Mouse (Mus musculus) left cerebral cortex, adult 2 months (tissue): ENCODE data around the gene Exoc3l4. TPM values are rescaled to one million over a fixed set of nuclear protein-coding genes. Genes with fewer than 3 reads are reported as not detected.

Experiments used
- DNase-seq, 2 experiments: peaks; one replicate each; pipeline ENCODE4 v3.0.0; 2021 to 2022; ENCODE audit warnings: low spot score in 2 of 2, mixed read lengths in 1 of 2; ENCODE audit errors: extremely low spot score in 1 of 2
- H3K27ac ChIP-seq: fragments of 200-600 bp; 2 replicates; pipeline ENCODE4 v1.8.1; 2022
- H3K4me3 ChIP-seq: fragments of 200-600 bp; 2 replicates; pipeline ENCODE4 v1.8.1; 2022
- CTCF ChIP-seq: fragments of 200-600 bp; IDR thresholded peaks from 2 replicates; pipeline ENCODE4 v1.8.1; 2022; ENCODE audit warnings: antibody characterized with exemption, mild to moderate bottlenecking, moderate library complexity
- intact Hi-C: fragments of 180-260 bp; cut with DNase I; formaldehyde crosslinking; loops from one replicate; pipeline ENCODE4 v1.15.1; 2025
- total RNA-seq, 2 experiments: library from RNA; stranded (reverse); gene quantifications; 2 replicates each; pipeline ENCODE4 v1.2.3; 2021

The Exoc3l4 gene
- total RNA-seq, 2 experiments from 2014 or later: 0.54 to 0.96 TPM

DNA sequence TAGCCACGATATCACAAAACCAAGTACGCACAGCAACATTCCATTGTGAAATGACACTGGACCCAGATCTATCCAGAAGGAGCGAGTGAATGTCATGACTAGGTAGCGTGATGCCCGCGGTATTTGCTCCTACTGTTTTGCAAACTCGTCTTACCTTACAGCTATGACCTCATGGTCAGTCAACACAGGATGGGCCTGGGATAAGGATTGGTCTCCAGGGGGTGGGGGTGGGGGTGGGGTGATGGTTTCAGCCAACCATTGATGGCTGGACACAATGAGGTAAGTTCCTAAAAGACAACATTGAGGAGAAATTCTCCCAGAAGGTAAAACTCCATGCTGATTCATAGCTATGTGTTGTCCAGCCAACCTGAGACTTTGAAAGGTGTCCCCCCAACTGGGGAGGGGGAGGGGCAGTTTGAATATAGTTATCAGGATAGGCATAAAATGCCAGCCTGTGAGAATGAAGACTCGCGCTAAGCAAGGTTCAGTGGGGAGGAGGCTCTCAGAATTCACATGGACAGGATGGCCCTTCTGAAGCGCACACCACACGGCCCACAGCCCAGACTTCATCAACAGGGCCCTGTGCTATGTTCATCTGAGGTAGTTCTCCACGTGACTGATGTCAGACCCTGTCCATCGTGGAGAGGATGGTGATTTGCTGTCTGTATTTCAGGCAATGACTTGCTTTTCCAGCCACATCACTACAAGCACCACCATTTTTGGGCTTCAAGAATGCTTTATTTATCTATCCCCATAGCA lies 30.8 kb upstream of the Exoc3l4 start:
- no peak for TF ChIP-seq CTCF
- intact Hi-C loops: no loop called here
- no peak for DNase-seq
- Histone ChIP-seq H3K27ac (no peak overlapping the region), H3K4me3 (no peak overlapping the region)

DNA sequence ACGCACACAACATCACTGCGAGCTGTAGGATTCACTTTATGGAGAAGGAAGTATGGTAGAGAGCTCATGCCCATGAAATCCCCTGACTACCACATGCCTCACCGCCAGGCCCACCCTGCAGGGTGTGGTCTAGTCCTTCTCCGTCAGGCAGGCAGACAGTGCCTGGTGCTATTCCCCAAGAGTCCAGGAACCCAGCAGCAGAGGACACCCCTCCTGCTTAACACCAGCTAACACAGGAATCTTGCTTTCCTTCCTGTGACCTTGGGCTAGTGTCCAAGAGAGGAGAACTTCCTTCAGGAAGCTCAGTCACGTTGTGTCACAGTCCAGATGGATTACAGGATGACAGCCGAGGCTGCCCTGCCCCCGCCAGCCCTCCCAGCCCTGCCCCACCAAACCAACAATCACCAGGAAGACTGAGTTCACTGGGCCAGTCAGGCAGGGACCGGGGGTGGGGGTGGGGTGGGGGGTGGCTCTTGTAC lies 30.1 kb upstream of the Exoc3l4 start:
- intact Hi-C loops: no loop called here

GRCm38 (mm10) chr12:111387146-111387545 lies 29.7 kb upstream of the Exoc3l4 start:
- no peak overlapping the region for H3K4me3 ChIP-seq
- no peak for TF ChIP-seq CTCF
- DNase-seq: no peak
- intact Hi-C loops: no loop called here
- no peak overlapping the region for H3K27ac ChIP-seq

More for the DNA sequence above, 30.1 kb upstream of the Exoc3l4 start:
- TF ChIP-seq CTCF: no peak
- Histone ChIP-seq H3K4me3 (no peak overlapping the region), H3K27ac (no peak overlapping the region)
- no peak for DNase-seq

GRCm38 (mm10) chr12:111394008-111394407 lies 22.8 kb upstream of the Exoc3l4 start:
- Histone ChIP-seq H3K27ac (no peak overlapping the region), H3K4me3 (no peak overlapping the region)
- intact Hi-C loops: no loop called here
- DNase-seq: no peak
- TF ChIP-seq CTCF: no peak

DNA sequence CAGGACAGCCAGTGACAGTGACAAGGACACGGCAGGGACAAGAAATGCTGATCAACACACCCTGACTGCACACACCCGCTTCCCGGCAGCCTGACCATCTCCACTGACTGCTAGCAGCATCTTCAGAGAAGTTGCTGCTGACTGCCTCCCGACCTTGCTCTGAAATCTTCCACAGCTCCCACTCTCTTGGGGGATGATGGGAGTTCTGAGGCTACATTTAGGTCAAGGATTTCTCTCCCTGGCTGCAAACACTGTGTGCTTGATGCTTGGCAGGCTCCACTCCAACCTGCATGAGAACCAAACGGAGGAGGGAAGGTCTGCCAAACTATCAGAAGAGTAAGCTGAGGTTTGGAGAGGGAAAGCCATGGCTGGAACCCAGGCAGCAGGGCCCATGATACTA lies 19.8 kb upstream of the Exoc3l4 start:
- DNase-seq: no peak

GRCm38 (mm10) chr12:111401454-111402184 lies 15.2 kb upstream of the Exoc3l4 start:
- intact Hi-C loops: loop anchor here (1.0 to 5.0 kb wide), 2 partner anchors 12 to 129 kb away; partner anchors contain the start of gene Amn
- DNase-seq: peak; percentile 73 to 77

More for the DNA sequence above, 19.8 kb upstream of the Exoc3l4 start:
- no peak for TF ChIP-seq CTCF
- intact Hi-C loops: no loop called here
- no peak overlapping the region for H3K4me3 ChIP-seq
- no peak overlapping the region for H3K27ac ChIP-seq

GRCm38 (mm10) chr12:111404880-111405279 lies 11.9 kb upstream of the Exoc3l4 start:
- intact Hi-C loops: loop anchor here (5.0 kb wide), 1 partner anchor 133 kb away; the partner anchor contains the start of gene Amn
- TF ChIP-seq CTCF: no peak
- no peak overlapping the region for H3K27ac ChIP-seq
- no peak overlapping the region for H3K4me3 ChIP-seq
- no peak for DNase-seq

More at GRCm38 (mm10) chr12:111401454-111402184, 15.2 kb upstream of the Exoc3l4 start:
- peak; percentile 88 for TF ChIP-seq CTCF
- Histone ChIP-seq H3K4me3 (no peak overlapping the region), H3K27ac (no peak overlapping the region)

- intact Hi-C loops: no loop called here
- TF ChIP-seq CTCF: no peak
- Histone ChIP-seq H3K4me3 (peak within 1 kb of the TSS; percentile 23; the same call in 1 of the 2 replicates), H3K27ac (no peak within 1 kb of the TSS)
- no peak for DNase-seq
Observed at GRCm38 (mm10) chr12:111406622-111407021, 10.2 kb upstream of the Exoc3l4 start, which contains the start of gene Lbhd2. Gene Lbhd2 (plus strand): TSS chr12:111406809.

DNA sequence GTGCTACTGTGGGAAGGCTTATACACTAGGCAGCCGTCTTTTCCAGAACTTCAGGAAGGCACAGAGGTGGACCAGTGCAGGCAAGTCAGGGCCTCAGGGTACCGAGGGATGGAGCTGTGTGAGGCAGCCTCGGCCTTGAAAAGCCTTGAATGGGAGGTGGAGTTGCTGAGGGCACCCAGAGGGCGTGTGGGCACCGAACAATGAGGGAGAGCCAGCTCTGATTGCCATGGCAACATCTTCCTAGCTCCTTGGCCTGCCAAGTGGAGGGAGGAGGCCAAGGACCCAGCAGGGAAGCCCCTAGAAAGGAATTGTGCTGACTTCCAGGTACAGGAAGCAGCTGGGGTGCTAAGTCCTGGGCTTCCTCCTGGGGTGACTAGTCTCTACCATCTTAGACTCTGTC lies 7.2 kb upstream of the Exoc3l4 start:
- no peak overlapping the region for H3K27ac ChIP-seq
- H3K4me3 ChIP-seq: no peak overlapping the region
- no peak for DNase-seq
- no peak for TF ChIP-seq CTCF
- intact Hi-C loops: no loop called here

DNA sequence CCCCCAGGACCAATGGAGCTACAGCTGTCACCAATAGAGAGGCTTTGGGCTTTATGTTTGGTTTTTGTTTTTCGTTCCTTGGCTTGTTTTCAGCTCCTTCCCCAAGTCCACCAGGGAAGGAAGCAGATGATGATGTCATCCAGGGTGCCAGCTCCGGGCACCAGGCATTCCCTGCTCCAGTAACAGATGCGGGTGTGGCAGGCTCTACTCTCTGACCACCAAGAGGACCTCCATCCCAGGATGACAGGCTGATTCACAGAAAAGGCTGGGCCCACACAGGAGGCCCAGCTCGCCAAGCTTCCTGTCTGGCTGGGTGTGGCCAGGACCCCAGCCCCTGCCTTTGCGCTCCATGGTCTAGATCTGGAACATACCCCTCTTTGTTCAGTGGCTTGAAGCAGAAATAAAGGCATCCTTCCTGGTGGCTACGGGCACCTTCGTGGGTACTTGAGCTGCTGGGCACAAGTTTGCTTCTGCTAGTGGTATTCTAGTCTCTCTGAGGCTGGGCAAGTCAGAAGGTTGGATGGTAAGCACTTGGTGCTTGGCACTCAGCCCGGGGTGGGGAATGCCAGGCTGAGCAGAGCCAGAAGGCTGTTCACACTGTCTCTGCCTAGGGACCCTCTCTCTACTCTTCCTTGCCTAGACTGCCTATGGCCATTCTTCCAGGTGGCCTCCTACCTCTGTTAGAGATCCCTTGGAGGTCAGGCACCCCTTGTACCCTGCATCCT lies 5.0 kb upstream of the Exoc3l4 start:
- no peak for TF ChIP-seq CTCF
- Histone ChIP-seq H3K27ac (no peak overlapping the region), H3K4me3 (no peak overlapping the region)
- DNase-seq: no peak
- intact Hi-C loops: no loop called here

DNA sequence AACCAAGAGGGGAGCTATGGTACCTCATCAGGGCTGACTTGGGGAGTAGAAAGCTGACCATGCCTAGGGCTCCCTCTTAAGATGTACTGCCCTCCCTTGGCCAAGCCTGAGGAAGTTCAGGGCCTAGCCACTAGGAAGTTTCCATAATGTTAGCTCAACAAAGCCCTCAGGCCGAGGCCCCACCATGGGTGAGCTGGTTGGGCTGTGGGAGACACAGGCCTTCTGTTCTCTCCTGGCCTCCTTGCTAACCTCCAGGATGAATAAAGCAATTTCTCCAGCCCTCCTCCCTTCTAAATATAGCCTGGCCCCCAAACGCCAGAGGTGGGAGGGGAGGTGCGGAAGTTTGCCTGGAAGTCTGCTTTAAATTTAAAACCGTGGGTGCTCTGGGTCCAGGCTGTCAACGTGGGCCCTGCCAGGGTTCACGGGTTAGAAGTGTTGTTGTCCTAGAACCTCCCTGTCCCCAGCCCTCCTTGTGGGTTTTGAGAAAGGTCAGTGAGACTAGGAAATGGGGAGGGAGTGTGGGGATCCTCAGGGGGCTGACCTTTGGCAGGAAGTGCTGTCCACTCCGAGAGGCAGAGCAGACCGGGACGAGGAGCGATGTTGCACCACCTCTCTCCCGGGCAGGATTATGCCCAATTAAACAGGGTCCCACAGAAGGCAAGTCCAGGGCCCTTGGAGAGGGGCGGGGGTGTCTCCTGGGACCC lies 4.1 kb upstream of the Exoc3l4 start:
- DNase-seq: no peak
- TF ChIP-seq CTCF: no peak
- Histone ChIP-seq H3K27ac (no peak overlapping the region), H3K4me3 (peak overlapping the region; percentile 29)
- intact Hi-C loops: loop anchor here (1.0 kb wide), 1 partner anchor 11 kb away; no protein-coding TSS in a partner anchor
